Mouse (Mus musculus): Measurements from ENCODE around the gene Mif4gd. TPM values are rescaled to one million over a fixed set of nuclear protein-coding genes. Genes with fewer than 3 reads are reported as not detected.

The Mif4gd gene
- polyA plus RNA-seq, 1 experiment from 2014 or later, result 28.4 TPM

GRCm38 (mm10) chr11:115584376-115585073, 28.2 kb downstream of the Mif4gd start:
- H3K9ac ChIP-seq (ENCODE audit: low read depth, low read length), result no peak overlapping the region
- no peak overlapping the region for H3K4me2 ChIP-seq (ENCODE audit: low read depth, low read length)
- no peaks in the 10 kb centered on the region for H3K4me1 ChIP-seq (ENCODE audit: control insufficient read depth, low read depth, low read length)
- H3K4me3 ChIP-seq (ENCODE audit: low read depth, low read length), result no peak overlapping the region
- 85% methylated on average over 10 of the region's 10 CpGs for WGBS (ENCODE audit: insufficient replicate concordance)
- no peaks in the 10 kb centered on the region for H3K9me3 ChIP-seq (replicated peaks; ENCODE audit: control insufficient read depth, low read length)
- H3K27ac ChIP-seq (ENCODE audit: low read length), result no peak overlapping the region
- H3K36me3 ChIP-seq (ENCODE audit: control insufficient read depth, insufficient read depth), result peaks cover 73% of the 10 kb centered on the region
- no peak for ATAC-seq (ENCODE audit: low read depth)
- no peaks in the 10 kb centered on the region for H3K27me3 ChIP-seq (ENCODE audit: control insufficient read depth, insufficient read depth, low read depth, low read length)

GRCm38 (mm10) chr11:115582913-115583606, 29.7 kb downstream of the Mif4gd start:
- no peak overlapping the region for H3K4me2 ChIP-seq (ENCODE audit: low read depth, low read length)
- H3K9ac ChIP-seq (ENCODE audit: low read depth, low read length), result no peak overlapping the region
- no peak overlapping the region for H3K27ac ChIP-seq (ENCODE audit: low read length)
- 77% methylated on average over 10 of the region's 10 CpGs for WGBS (ENCODE audit: insufficient replicate concordance)
- H3K36me3 ChIP-seq (ENCODE audit: control insufficient read depth, insufficient read depth), result peaks cover 65% of the 10 kb centered on the region
- no peaks in the 10 kb centered on the region for H3K9me3 ChIP-seq (replicated peaks; ENCODE audit: control insufficient read depth, low read length)
- ATAC-seq (ENCODE audit: low read depth), result no peak
- H3K4me1 ChIP-seq (ENCODE audit: control insufficient read depth, low read depth, low read length), result no peaks in the 10 kb centered on the region
- H3K4me3 ChIP-seq (ENCODE audit: low read depth, low read length), result no peak overlapping the region
- no peaks in the 10 kb centered on the region for H3K27me3 ChIP-seq (ENCODE audit: control insufficient read depth, insufficient read depth, low read depth, low read length)

GRCm38 (mm10) chr11:115579080-115579479, 33.7 kb downstream of the Mif4gd start:
- Histone ChIP-seq H3K4me2 (ENCODE audit: low read depth, low read length) (no peak overlapping the region), H3K36me3 (ENCODE audit: control insufficient read depth, insufficient read depth) (peaks cover 45% of the 10 kb centered on the region), H3K9me3 (replicated peaks; ENCODE audit: control insufficient read depth, low read length) (no peaks in the 10 kb centered on the region), H3K9ac (ENCODE audit: low read depth, low read length) (no peak overlapping the region), H3K4me1 (ENCODE audit: control insufficient read depth, low read depth, low read length) (no peaks in the 10 kb centered on the region), H3K4me3 (ENCODE audit: low read depth, low read length) (no peak overlapping the region), H3K27ac (ENCODE audit: low read length) (no peak overlapping the region), H3K27me3 (ENCODE audit: control insufficient read depth, insufficient read depth, low read depth, low read length) (no peaks in the 10 kb centered on the region)
- ATAC-seq (ENCODE audit: low read depth), result no peak

GRCm38 (mm10) chr11:115564961-115565360, 47.8 kb downstream of the Mif4gd start:
- Histone ChIP-seq H3K4me3 (ENCODE audit: low read depth, low read length) (peak overlapping the region; percentile 94), H3K4me2 (ENCODE audit: low read depth, low read length) (peak overlapping the region; percentile 86), H3K27ac (ENCODE audit: low read length) (no peak overlapping the region), H3K9me3 (replicated peaks; ENCODE audit: control insufficient read depth, low read length) (no peaks in the 10 kb centered on the region), H3K27me3 (ENCODE audit: control insufficient read depth, insufficient read depth, low read depth, low read length) (no peaks in the 10 kb centered on the region), H3K4me1 (ENCODE audit: control insufficient read depth, low read depth, low read length) (peaks cover 15% of the 10 kb centered on the region), H3K36me3 (ENCODE audit: control insufficient read depth, insufficient read depth) (peaks cover 25% of the 10 kb centered on the region), H3K9ac (ENCODE audit: low read depth, low read length) (peak overlapping the region; percentile 86)
- 11% methylated on average over 7 of the region's 7 CpGs for WGBS (ENCODE audit: insufficient replicate concordance)
- no peak for ATAC-seq (ENCODE audit: low read depth)

GRCm38 (mm10) chr11:115564064-115564809, 48.5 kb downstream of the Mif4gd start, which contains the start of gene Nup85:
Gene Nup85, plus strand, starts transcription at chr11:115564434.
- under 1% methylated on average over 42 of the region's 42 CpGs for WGBS (ENCODE audit: insufficient replicate concordance)
- H3K4me2 ChIP-seq (ENCODE audit: low read depth, low read length), result peak within 1 kb of the TSS; percentile 86

DNA sequence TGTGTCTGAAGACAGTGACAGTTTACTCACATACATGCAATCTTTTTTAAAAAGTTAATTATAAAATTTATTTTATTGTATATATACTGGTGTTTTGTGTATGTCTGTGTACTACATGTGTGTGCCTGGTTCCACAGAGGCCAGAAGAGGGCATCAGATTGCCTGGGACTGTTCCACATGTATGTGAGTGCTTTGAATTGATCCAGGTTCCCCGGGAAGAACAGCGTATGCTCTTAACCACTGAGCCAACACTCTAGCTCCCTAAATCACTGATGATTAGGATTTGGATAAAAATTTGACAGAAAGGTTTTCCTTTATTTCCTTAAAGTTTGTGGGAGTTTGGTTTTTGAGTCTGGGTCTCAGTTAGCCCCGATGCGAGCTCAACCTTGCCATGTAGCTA, 49.4 kb downstream of the Mif4gd start:
- Histone ChIP-seq H3K9me3 (replicated peaks; ENCODE audit: control insufficient read depth, low read length) (no peaks in the 10 kb centered on the region), H3K27ac (ENCODE audit: low read length) (peak overlapping the region; percentile 94), H3K36me3 (ENCODE audit: control insufficient read depth, insufficient read depth) (peaks cover 16% of the 10 kb centered on the region), H3K27me3 (ENCODE audit: control insufficient read depth, insufficient read depth, low read depth, low read length) (no peaks in the 10 kb centered on the region), H3K4me3 (ENCODE audit: low read depth, low read length) (peak overlapping the region; percentile 94), H3K4me1 (ENCODE audit: control insufficient read depth, low read depth, low read length) (peaks cover 15% of the 10 kb centered on the region), H3K9ac (ENCODE audit: low read depth, low read length) (peak overlapping the region; percentile 64), H3K4me2 (ENCODE audit: low read depth, low read length) (peak overlapping the region; percentile 86)
- WGBS (ENCODE audit: insufficient replicate concordance), result 45% methylated on average over 4 of the region's 4 CpGs
- ATAC-seq (ENCODE audit: low read depth), result no peak

More at GRCm38 (mm10) chr11:115564064-115564809, 48.5 kb downstream of the Mif4gd start, which contains the start of gene Nup85:
- Histone ChIP-seq H3K27me3 (ENCODE audit: control insufficient read depth, insufficient read depth, low read depth, low read length) (no peaks in the 10 kb centered on the region), H3K9ac (ENCODE audit: low read depth, low read length) (peak within 1 kb of the TSS; percentile 86), H3K36me3 (ENCODE audit: control insufficient read depth, insufficient read depth) (peaks cover 20% of the 10 kb centered on the region), H3K4me1 (ENCODE audit: control insufficient read depth, low read depth, low read length) (peaks cover 15% of the 10 kb centered on the region), H3K9me3 (replicated peaks; ENCODE audit: control insufficient read depth, low read length) (no peaks in the 10 kb centered on the region), H3K27ac (ENCODE audit: low read length) (peak within 1 kb of the TSS; percentile 94), H3K4me3 (ENCODE audit: low read depth, low read length) (peak within 1 kb of the TSS; percentile 94)
- ATAC-seq (ENCODE audit: low read depth), result peak; percentile 96

Other genes with a start within 250 kb of the Mif4gd start
- gene Hid1, start 245.2 kb downstream of the Mif4gd start, polyA plus RNA-seq (2015; fragmentation: Nextera tagmentation; extraction: Ambion mirVana), result 1.3 and 1.9 TPM in 2 replicates
- gene Cdr2l, start 231.1 kb downstream of the Mif4gd start, polyA plus RNA-seq (2015; fragmentation: Nextera tagmentation; extraction: Ambion mirVana), result 0.95 and 1.3 TPM in 2 replicates
- gene Mrpl58, start 209.2 kb downstream of the Mif4gd start, polyA plus RNA-seq (2015; fragmentation: Nextera tagmentation; extraction: Ambion mirVana), result 68.8 and 71.7 TPM in 2 replicates
- 482 and 528 TPM in 2 replicates for gene Atp5h, start 193.0 kb downstream of the Mif4gd start, polyA plus RNA-seq (2015; fragmentation: Nextera tagmentation; extraction: Ambion mirVana)
- gene Kctd2, start 192.8 kb downstream of the Mif4gd start, polyA plus RNA-seq (2015; fragmentation: Nextera tagmentation; extraction: Ambion mirVana), result 0.70 and 1.0 TPM in 2 replicates
- gene Trim80, start 172.4 kb downstream of the Mif4gd start, polyA plus RNA-seq (2015; fragmentation: Nextera tagmentation; extraction: Ambion mirVana), result 0.84 and 1.1 TPM in 2 replicates
- 0.21 and 0.51 TPM in 2 replicates for gene Slc16a5, start 150.5 kb downstream of the Mif4gd start, polyA plus RNA-seq (2015; fragmentation: Nextera tagmentation; extraction: Ambion mirVana)
- gene Armc7, start 137.3 kb downstream of the Mif4gd start, polyA plus RNA-seq (2015; fragmentation: Nextera tagmentation; extraction: Ambion mirVana), result 3.7 TPM in 2 replicates
- 32.0 and 36.3 TPM in 2 replicates for gene Nt5c, start 121.1 kb downstream of the Mif4gd start, polyA plus RNA-seq (2015; fragmentation: Nextera tagmentation; extraction: Ambion mirVana)
- gene Jpt1, start 98.6 kb downstream of the Mif4gd start, polyA plus RNA-seq (2015; fragmentation: Nextera tagmentation; extraction: Ambion mirVana), result 190 and 209 TPM in 2 replicates
- gene Sumo2, start 76.7 kb downstream of the Mif4gd start, polyA plus RNA-seq (2015; fragmentation: Nextera tagmentation; extraction: Ambion mirVana), result 270 and 312 TPM in 2 replicates
- gene Nup85, start 48.5 kb downstream of the Mif4gd start, polyA plus RNA-seq (2015; fragmentation: Nextera tagmentation; extraction: Ambion mirVana), result 94.4 and 96.5 TPM in 2 replicates
- gene Mrps7, start 9.0 kb downstream of the Mif4gd start, polyA plus RNA-seq (2015; fragmentation: Nextera tagmentation; extraction: Ambion mirVana), result 47.6 and 49.5 TPM in 2 replicates
- gene Gga3, start 8.9 kb downstream of the Mif4gd start, polyA plus RNA-seq (2015; fragmentation: Nextera tagmentation; extraction: Ambion mirVana), result 7.9 TPM in 2 replicates
- gene Slc25a19, start 15.3 kb upstream of the Mif4gd start, polyA plus RNA-seq (2015; fragmentation: Nextera tagmentation; extraction: Ambion mirVana), result 8.7 and 8.8 TPM in 2 replicates
- 49.1 and 53.1 TPM in 2 replicates for gene Grb2, start 95.6 kb upstream of the Mif4gd start, polyA plus RNA-seq (2015; fragmentation: Nextera tagmentation; extraction: Ambion mirVana)
- 8.9 and 10.4 TPM in 2 replicates for gene Tmem94, start 152.5 kb upstream of the Mif4gd start, polyA plus RNA-seq (2015; fragmentation: Nextera tagmentation; extraction: Ambion mirVana)
- 5.1 and 6.1 TPM in 2 replicates for gene Caskin2, start 200.7 kb upstream of the Mif4gd start, polyA plus RNA-seq (2015; fragmentation: Nextera tagmentation; extraction: Ambion mirVana)
- gene Tsen54, start 201.8 kb upstream of the Mif4gd start, polyA plus RNA-seq (2015; fragmentation: Nextera tagmentation; extraction: Ambion mirVana), result 10.2 and 12.4 TPM in 2 replicates
- gene Llgl2, start 211.1 kb upstream of the Mif4gd start, polyA plus RNA-seq (2015; fragmentation: Nextera tagmentation; extraction: Ambion mirVana), result 14.4 and 15.6 TPM in 2 replicates
- gene Myo15b, start 245.4 kb upstream of the Mif4gd start, polyA plus RNA-seq (2015; fragmentation: Nextera tagmentation; extraction: Ambion mirVana), result 0.34 and 1.5 TPM in 2 replicates

Measured in liver, embryonic 16.5 days (tissue).